ENCODE assay signal across 8 mouse cellular contexts in the genomic region with DNA sequence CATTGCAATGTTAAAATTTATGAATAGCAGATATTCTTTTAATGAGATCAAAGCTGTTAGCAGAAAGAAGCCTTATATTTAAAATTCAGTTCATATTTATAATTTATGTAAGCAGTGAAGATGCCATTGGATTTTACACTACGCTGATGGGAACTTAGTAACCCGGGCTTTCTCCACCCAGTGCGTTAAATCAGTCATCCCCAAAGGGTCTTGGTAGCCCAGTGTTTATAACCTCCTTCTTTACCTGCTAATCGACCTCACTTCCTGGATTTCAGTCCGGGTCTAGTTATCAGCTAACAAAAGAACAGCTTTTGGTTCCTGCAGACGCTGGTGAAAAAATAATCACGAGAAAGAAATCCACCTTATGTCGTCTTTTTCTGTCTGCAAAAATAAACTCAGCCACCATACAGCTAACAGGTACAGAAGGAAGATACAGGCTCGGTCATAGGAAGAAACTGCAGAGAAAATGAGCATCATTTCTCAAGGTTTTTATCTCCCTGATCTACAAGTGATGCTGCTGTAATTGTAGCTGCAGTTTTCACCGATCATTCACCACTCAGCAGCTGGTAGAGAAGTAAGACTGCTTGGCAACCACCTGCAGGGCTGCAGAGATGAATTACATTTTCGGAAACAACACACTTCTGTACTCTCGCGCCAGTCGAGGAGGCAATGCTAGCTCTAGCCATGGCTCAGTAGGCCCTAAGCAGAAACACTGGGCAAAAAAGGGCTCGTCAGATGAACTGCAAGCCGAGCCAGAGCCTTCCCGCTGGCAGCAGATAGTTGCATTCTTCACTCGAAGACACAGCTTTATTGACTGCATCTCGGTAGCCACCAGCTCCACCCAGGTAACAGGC.
DNase-seq lines count a peak whose midpoint lies in the region; TF ChIP-seq lines count a peak whose summit lies in the region.

No protein-coding gene starts in this region.

- H3K27ac ChIP-seq in cortical plate, adult 2 months (ENCODE audit: insufficient read depth, low read length) = peak overlapping the region; percentile 7
- no peak overlapping the region for H3K27ac ChIP-seq in heart, adult 2 months

- no peaks in the 10 kb centered on the region; the same call in none of the 2 replicates for H3K79me2 ChIP-seq in heart, adult 2 months (replicated peaks; ENCODE audit: control insufficient read depth, insufficient read depth, low read length)

- H3K27me3 ChIP-seq in heart, adult 2 months (ENCODE audit: control insufficient read depth, insufficient read depth, low read length) = no peaks in the 10 kb centered on the region

- intact Hi-C loops in heart, adult 2 months (cut with DNase I) = no loop called here

- peaks cover 2% of the 10 kb centered on the region for H3K4me1 ChIP-seq in cortical plate, adult 2 months (ENCODE audit: control insufficient read depth, insufficient read depth, low read length)
- peaks cover under 1% of the 10 kb centered on the region; the same call in 1 of the 2 replicates for H3K4me1 ChIP-seq in lung, adult 2 months (ENCODE audit: control insufficient read depth, insufficient read depth, low read length)
- H3K4me1 ChIP-seq in heart, adult 2 months (ENCODE audit: control insufficient read depth, insufficient read depth, low read length) = peaks cover 2% of the 10 kb centered on the region

- no peak for TF ChIP-seq EP300 in heart, adult 2 months (IDR thresholded peaks at IDR 0.05; ENCODE audit: insufficient read depth, low read depth, low read length)

- TF ChIP-seq CTCF in cortical plate, adult 2 months (IDR thresholded peaks at IDR 0.05; ENCODE audit: extremely low read depth, insufficient read depth, low read length) = no peak
- no peak for TF ChIP-seq CTCF in lung, adult 2 months (IDR thresholded peaks at IDR 0.05; ENCODE audit: insufficient read depth, low read length)
- TF ChIP-seq CTCF in heart, adult 2 months (IDR thresholded peaks at IDR 0.05) = no peak

- peaks cover 1% of the 10 kb centered on the region; the same call in 1 of the 2 replicates for H3K36me3 ChIP-seq in heart, adult 2 months (ENCODE audit: control insufficient read depth, insufficient read depth, low read length)

- peak; percentile 16 for DNase-seq in embryo, embryonic 11 days
- DNase-seq in embryo, embryonic 10.5 days (ENCODE audit: low spot score) = no peak
- DNase-seq in layer of hippocampus, postnatal 10 days (ENCODE audit: low spot score in 2 of 2) = peak; percentile 54 to 59
- peak; percentile 42 for DNase-seq in retina, embryonic 14.5 days (ENCODE audit: low spot score)
- no peak for DNase-seq in lung, adult 2 months
- DNase-seq in heart, adult 2 months = no peak
- DNase-seq in urinary bladder, postnatal 36 days (ENCODE audit: low spot score in 2 of 2) = no peak

- TF ChIP-seq POLR2A in cortical plate, adult 2 months (IDR thresholded peaks at IDR 0.05; ENCODE audit: extremely low read depth, insufficient read depth, low read length) = peak; percentile 76
- TF ChIP-seq POLR2A in lung, adult 2 months (IDR thresholded peaks at IDR 0.05; ENCODE audit: borderline replicate concordance, extremely low read depth, low read depth, low read length) = no peak
- TF ChIP-seq POLR2A in heart, adult 2 months (IDR thresholded peaks at IDR 0.05; ENCODE audit: insufficient read depth, low read depth, low read length) = no peak

- no peak overlapping the region for H3K9ac ChIP-seq in heart, adult 2 months (ENCODE audit: low read depth, low read length)

- peak overlapping the region; percentile 46 for H3K4me3 ChIP-seq in cortical plate, adult 2 months (ENCODE audit: insufficient read depth, low read length)
- no peak overlapping the region for H3K4me3 ChIP-seq in lung, adult 2 months (replicated peaks; ENCODE audit: extremely low read depth, low read depth, low read length)
- no peak overlapping the region for H3K4me3 ChIP-seq in heart, adult 2 months

- WGBS in lung, adult 2 months = 63% methylated on average over 19 of the region's 19 CpGs
- WGBS in heart, adult 2 months = 46% methylated on average over 19 of the region's 19 CpGs

Comparison
In these comparisons a context has a peak if more than half of its experiments do, and no peak if none do; other contexts are left out.
1. DNase-seq: peak in embryo, embryonic 11 days (single experiment), layer of hippocampus, postnatal 10 days (2 of 2) and retina, embryonic 14.5 days (single experiment); none in embryo, embryonic 10.5 days (single experiment), lung, adult 2 months (single experiment), heart, adult 2 months (0 of 2) and urinary bladder, postnatal 36 days (0 of 2).